Mouse (Mus musculus) CD4-positive naive resting alpha-beta T cell, adult 57 days (primary cell): Measurements from ENCODE around the gene Fam186b. TPM values are rescaled to one million over a fixed set of nuclear protein-coding genes. Genes with fewer than 3 reads are reported as not detected.

ENCODE experiments used
- total RNA-seq: library from RNA; stranded (reverse); gene quantifications from one replicate; pipeline ENCODE4 v1.2.4, GENCODE M21; 2023

Fam186b gene
- 0.18 TPM for total RNA-seq

DNA sequence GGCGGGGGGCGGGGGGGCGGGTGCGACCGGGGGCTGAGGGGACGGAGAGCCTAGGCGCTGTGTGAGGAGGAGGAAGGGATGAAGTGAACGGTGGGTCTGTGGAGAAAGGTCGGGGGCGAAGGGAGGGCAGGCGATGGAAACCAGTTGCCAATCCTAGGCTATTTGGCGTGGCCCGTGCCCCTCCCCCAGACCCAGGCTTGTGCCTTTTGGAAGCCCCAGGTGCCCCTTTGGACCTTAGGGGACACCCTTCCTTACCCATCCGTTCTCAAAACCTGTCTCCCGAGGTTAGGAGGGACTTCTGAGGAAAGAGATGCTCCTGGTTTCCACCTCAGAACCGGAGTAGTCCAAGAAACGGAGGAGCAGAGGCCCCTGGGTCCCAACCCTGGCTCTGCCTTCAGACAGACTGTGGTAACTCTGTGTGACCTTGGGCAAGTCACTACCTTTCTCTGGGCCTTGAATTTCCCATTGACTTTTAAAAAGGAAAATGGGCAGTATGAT, at the start of gene Fam186b:
Fam186b (minus strand) TSS at position 405 of the 498 bp plus-strand sequence.

DNA sequence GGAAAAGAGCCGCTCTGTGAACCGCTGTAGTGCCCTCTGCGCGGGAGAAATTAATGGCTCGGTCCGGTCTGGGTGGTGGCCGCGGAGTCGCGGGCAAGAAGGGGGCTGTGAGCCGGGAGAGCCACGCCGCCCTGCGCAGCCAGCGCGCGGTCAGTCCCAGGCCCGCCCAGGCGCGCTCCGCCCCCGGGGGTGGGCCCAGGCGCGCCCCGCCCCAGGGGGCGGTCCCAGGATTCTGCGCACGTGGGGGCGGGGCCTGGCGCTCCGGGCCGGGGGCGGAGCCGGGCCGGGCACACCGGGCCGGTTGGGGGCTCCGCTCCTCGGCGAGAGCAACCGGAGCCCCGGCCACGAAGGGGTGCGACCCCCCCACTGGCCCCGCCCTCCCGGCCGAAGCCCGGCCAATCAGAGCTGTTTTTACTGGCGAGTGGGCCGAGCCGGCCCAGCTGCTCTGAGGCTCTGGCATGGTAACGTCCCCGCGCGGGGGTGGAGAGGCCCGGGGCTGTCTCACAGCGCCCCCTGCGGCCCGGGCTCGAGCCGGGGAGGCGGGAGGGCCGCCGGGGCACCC, 794 bp downstream of the Fam186b start, which contains the start of gene Prpf40b:
Prpf40b (plus strand) TSS at position 275 of the 562 bp plus-strand sequence.

DNA sequence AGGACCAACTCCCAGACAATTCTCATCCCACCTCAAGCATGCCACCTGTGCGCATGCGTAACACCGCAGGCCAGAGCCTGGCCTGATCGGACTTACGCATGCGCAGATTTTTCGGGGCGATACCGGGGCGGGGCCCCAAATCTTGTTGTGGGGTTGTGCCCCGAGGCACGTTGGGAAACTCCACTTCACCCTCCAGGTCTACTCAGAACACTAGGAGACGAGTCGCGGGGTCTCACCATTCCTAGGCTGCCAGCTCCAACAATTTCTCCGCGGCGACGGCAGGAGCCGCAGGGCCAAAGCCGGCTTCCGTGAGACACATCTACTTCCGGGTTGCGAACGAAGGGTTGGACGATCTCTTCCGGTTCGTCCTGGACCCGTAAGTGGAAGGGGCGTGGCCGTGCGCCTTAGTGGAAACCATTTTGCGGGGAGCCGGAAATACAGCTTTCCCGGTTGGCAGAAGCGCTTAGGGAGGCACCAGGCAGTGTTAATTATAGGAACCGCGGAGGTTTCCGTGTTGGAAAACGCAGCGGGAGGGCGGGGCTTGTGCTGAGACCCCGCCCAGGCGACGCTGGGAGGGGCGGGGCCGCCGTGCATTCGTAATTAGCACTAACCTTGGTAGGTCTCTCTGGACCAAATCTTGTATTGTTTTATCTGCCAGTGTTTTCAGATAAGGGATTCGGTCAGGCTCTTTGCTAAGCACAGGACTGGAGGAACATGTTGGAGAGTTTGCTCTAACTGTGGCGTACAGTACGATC, 43.9 kb downstream of the Fam186b start, which contains the start of gene Mcrs1:
Mcrs1 (minus strand) TSS at position 336 of the 755 bp plus-strand sequence.

DNA sequence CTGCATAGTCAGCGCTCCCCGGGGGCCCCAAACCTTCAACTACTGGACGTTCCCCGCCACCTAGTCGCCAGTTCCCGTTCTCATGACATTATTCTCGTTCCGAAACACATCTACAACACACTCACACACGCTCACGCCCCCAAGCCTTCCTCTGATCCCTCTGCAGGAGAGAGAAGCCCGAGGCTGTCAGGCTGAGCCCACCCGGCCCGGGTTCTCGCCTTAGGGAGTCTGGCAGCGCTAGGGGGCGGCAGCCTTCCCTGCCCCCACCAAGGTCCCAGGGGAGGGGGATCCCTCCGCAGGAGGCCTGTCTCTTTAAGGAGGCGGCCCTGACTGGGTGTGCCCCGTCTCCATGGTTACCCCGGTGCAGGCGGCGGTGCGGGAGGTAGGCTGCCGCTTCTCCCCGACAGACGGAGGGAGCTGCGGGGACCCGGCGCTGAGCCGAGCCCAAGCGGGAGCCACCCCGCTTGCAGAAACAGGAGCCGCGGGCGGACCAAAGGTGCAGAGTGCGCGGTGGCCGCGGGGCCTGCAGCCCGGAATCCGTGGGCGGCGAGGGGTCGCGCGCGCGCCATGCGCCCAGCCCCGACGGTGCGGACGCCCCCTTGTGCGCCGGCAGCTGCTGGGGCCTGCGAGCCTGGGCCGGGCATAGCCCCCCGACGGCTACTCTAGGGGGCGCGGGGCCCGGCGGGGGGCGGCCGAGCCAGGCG, 71.3 kb downstream of the Fam186b start, which contains the start of gene Kcnh3:
Kcnh3 (plus strand) TSS at position 654 of the 704 bp plus-strand sequence.

Other genes starting within 250 kb of the Fam186b start
- not detected for gene Prph, start 240.7 kb downstream of the Fam186b start, total RNA-seq
- 0.68 TPM for gene Troap, start 221.3 kb downstream of the Fam186b start, total RNA-seq
- gene C1ql4, start 208.1 kb downstream of the Fam186b start, total RNA-seq = not detected
- gene Dnajc22, start 202.7 kb downstream of the Fam186b start, total RNA-seq = not detected
- not detected for gene Spats2, start 170.0 kb downstream of the Fam186b start, total RNA-seq
- 2.1 TPM for gene Kcnh3, start 71.0 kb downstream of the Fam186b start, total RNA-seq
- 109 TPM for gene Mcrs1, start 43.9 kb downstream of the Fam186b start, total RNA-seq
- gene Prpf40b, start 801 bp downstream of the Fam186b start, total RNA-seq = 22.4 TPM
- 50.0 TPM for gene Fmnl3, start 74.6 kb upstream of the Fam186b start, total RNA-seq
- 425 TPM for gene Tmbim6, start 97.0 kb upstream of the Fam186b start, total RNA-seq
- gene Nckap5l, start 161.9 kb upstream of the Fam186b start, total RNA-seq = 45.3 TPM
- gene Bcdin3d, start 178.8 kb upstream of the Fam186b start, total RNA-seq = 7.4 TPM
- not detected for gene Faim2, start 232.3 kb upstream of the Fam186b start, total RNA-seq